Mouse (Mus musculus): ENCODE results near the gene Astn2.

Gene Astn2

GRCm38 (mm10) chr4:66002936-66003335, 401.5 kb downstream of the Astn2 start:
- DNase-seq (ENCODE audit: extremely low read depth, insufficient read length, low spot score) = no peak

GRCm38 (mm10) chr4:65983643-65984042, 420.8 kb downstream of the Astn2 start:
- no peak for DNase-seq (ENCODE audit: extremely low read depth, insufficient read length, low spot score)

GRCm38 (mm10) chr4:65982882-65983281, 421.5 kb downstream of the Astn2 start:
- DNase-seq (ENCODE audit: extremely low read depth, insufficient read length, low spot score) = no peak

GRCm38 (mm10) chr4:65976251-65976650, 428.2 kb downstream of the Astn2 start:
- DNase-seq (ENCODE audit: extremely low read depth, insufficient read length, low spot score) = no peak

- no peak for DNase-seq (ENCODE audit: extremely low read depth, insufficient read length, low spot score)
Observed at GRCm38 (mm10) chr4:65972395-65972794, 432.0 kb downstream of the Astn2 start.

GRCm38 (mm10) chr4:65969318-65969717, 435.1 kb downstream of the Astn2 start:
- DNase-seq (ENCODE audit: extremely low read depth, insufficient read length, low spot score) = no peak

GRCm38 (mm10) chr4:65964604-65965003, 439.8 kb downstream of the Astn2 start:
- DNase-seq (ENCODE audit: extremely low read depth, insufficient read length, low spot score) = no peak

- DNase-seq (ENCODE audit: extremely low read depth, insufficient read length, low spot score) = no peak
Observed at GRCm38 (mm10) chr4:65959188-65959759, 445.1 kb downstream of the Astn2 start.

GRCm38 (mm10) chr4:65958369-65959187, 445.8 kb downstream of the Astn2 start:
- DNase-seq (ENCODE audit: extremely low read depth, insufficient read length, low spot score) = no peak

- DNase-seq (ENCODE audit: extremely low read depth, insufficient read length, low spot score) = no peak
Observed at GRCm38 (mm10) chr4:65951918-65952317, 452.5 kb downstream of the Astn2 start.

- no peak for DNase-seq (ENCODE audit: extremely low read depth, insufficient read length, low spot score)
Observed at GRCm38 (mm10) chr4:65947141-65947649, 457.2 kb downstream of the Astn2 start.

- no peak for DNase-seq (ENCODE audit: extremely low read depth, insufficient read length, low spot score)
Observed at GRCm38 (mm10) chr4:65946021-65946420, 458.4 kb downstream of the Astn2 start.

GRCm38 (mm10) chr4:65930901-65931300, 473.5 kb downstream of the Astn2 start:
- DNase-seq (ENCODE audit: extremely low read depth, insufficient read length, low spot score) = no peak

GRCm38 (mm10) chr4:65920294-65920693, 484.1 kb downstream of the Astn2 start:
- DNase-seq (ENCODE audit: extremely low read depth, insufficient read length, low spot score) = no peak

GRCm38 (mm10) chr4:65916027-65917008, 488.1 kb downstream of the Astn2 start:
- no peak for DNase-seq (ENCODE audit: extremely low read depth, insufficient read length, low spot score)

- DNase-seq (ENCODE audit: extremely low read depth, insufficient read length, low spot score) = no peak
Observed at GRCm38 (mm10) chr4:65912247-65912942, 492.0 kb downstream of the Astn2 start.

- no peak for DNase-seq (ENCODE audit: extremely low read depth, insufficient read length, low spot score)
Observed at GRCm38 (mm10) chr4:65907660-65908059, 496.8 kb downstream of the Astn2 start.

GRCm38 (mm10) chr4:65904963-65905362, 499.4 kb downstream of the Astn2 start:
- DNase-seq (ENCODE audit: extremely low read depth, insufficient read length, low spot score) = no peak

- no peak for DNase-seq (ENCODE audit: extremely low read depth, insufficient read length, low spot score)
Observed at GRCm38 (mm10) chr4:65896092-65897027, 508.1 kb downstream of the Astn2 start.
